Mouse (Mus musculus) liver, embryonic 14.5 days (tissue): ENCODE data around the gene Stx8.

ENCODE experiments used
- CTCF ChIP-seq: IDR thresholded peaks from 2 replicates; pipeline ENCODE4 v1.5.1; 2016; ENCODE audit warnings: antibody characterized with exemption, low read depth, control low read depth
- EP300 ChIP-seq: IDR thresholded peaks from 2 replicates; pipeline ENCODE4 v1.6.1; 2016; ENCODE audit warnings: antibody characterized with exemption, low read depth

DNA sequence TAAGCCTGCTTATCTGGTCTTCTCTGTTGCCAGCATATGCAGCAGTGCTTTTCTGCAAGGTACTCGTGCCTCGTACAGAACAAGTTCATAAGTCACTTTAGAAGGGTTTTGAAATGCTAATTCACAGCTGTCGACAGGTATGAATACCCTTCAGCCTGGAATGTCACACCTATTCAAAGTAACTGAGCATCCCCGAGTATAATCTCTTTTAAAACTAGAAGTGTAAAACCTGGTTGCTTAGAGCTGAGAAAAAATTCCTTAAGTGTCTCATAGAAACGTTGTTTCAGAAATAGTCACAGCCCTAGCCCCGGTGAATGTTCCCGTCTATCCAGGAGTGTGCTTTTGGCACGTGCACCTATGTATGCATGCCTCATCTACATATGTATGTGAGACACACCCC lies 176.3 kb downstream of the Stx8 start:
- TF ChIP-seq EP300 (no peak), CTCF (no peak)
